Mouse (Mus musculus) central nervous system, embryonic 18 days (tissue): ENCODE measurements around the gene Gpr160. TPM values are rescaled to one million over a fixed set of nuclear protein-coding genes. Genes with fewer than 3 reads are reported as not detected.

Experiments
- polyA plus RNA-seq: library from polyadenylated mRNA; depleted of rRNA; stranded (reverse); fragments of >200 nt; gene quantifications from 2 replicates; pipeline ENCODE4 v1.2.3, GENCODE M21; 2012; rRNA removed

Gpr160 gene
- polyA plus RNA-seq: 0.96 and 1.3 TPM in 2 replicates

GRCm38 (mm10) chr3:30855604-30856458 lies at the start of gene Gpr160:
Gene Gpr160, plus strand, starts transcription at chr3:30855950.

Other genes starting within 250 kb of the Gpr160 start
- gene Lrriq4, start 211.4 kb upstream of the Gpr160 start, polyA plus RNA-seq: 0.04 TPM in 1 of 2 replicates, not detected in the other
- 0.34 and 0.68 TPM in 2 replicates for gene Lrrc34, start 208.1 kb upstream of the Gpr160 start, polyA plus RNA-seq
- 0.12 TPM in 1 of 2 replicates, not detected in the other for gene Lrrc31, start 156.1 kb upstream of the Gpr160 start, polyA plus RNA-seq
- gene Samd7, start 109.7 kb upstream of the Gpr160 start, polyA plus RNA-seq: 0.27 TPM in 2 replicates
- gene Sec62, start 63.1 kb upstream of the Gpr160 start, polyA plus RNA-seq: 58.7 and 63.7 TPM in 2 replicates
- gene Phc3, start 113.5 kb downstream of the Gpr160 start, polyA plus RNA-seq: 19.0 TPM in 2 replicates
- 40.5 and 42.7 TPM in 2 replicates for gene Prkci, start 139.8 kb downstream of the Gpr160 start, polyA plus RNA-seq
- gene Skil, start 239.1 kb downstream of the Gpr160 start, polyA plus RNA-seq: 20.2 and 20.4 TPM in 2 replicates